Mouse (Mus musculus) E14TG2a.4 (cell line): ENCODE measurements at regions not wholly inside any gene's neighbourhood (a gene's known extent, or its start where the extent isn't known, plus 50 kb on each side); places are given as distances from the start of the nearest gene placed in this dataset.

Experiments
- CTCF ChIP-seq: conservative IDR thresholded peaks from 2 replicates; pipeline ENCODE4 v1.5.1; 2014; ENCODE audit warnings: low read length
- NANOG ChIP-seq: IDR thresholded peaks from 2 replicates; pipeline ENCODE4 v1.6.1; 2014; ENCODE audit warnings: borderline replicate concordance, low read length, mixed read lengths

- TF ChIP-seq CTCF (0 out of 2 replicates have a peak, but pooled peaks have one; percentile 20), NANOG (no peak)
Observed at GRCm38 (mm10) chr6:41187966-41188365, 114.1 kb upstream of the Try4 start.
